Mouse (Mus musculus): ENCODE measurements at regions not wholly inside any gene's neighbourhood (a gene's known extent, or its start where the extent isn't known, plus 50 kb on each side); places are given as distances from the start of the nearest gene placed in this dataset.

DNA sequence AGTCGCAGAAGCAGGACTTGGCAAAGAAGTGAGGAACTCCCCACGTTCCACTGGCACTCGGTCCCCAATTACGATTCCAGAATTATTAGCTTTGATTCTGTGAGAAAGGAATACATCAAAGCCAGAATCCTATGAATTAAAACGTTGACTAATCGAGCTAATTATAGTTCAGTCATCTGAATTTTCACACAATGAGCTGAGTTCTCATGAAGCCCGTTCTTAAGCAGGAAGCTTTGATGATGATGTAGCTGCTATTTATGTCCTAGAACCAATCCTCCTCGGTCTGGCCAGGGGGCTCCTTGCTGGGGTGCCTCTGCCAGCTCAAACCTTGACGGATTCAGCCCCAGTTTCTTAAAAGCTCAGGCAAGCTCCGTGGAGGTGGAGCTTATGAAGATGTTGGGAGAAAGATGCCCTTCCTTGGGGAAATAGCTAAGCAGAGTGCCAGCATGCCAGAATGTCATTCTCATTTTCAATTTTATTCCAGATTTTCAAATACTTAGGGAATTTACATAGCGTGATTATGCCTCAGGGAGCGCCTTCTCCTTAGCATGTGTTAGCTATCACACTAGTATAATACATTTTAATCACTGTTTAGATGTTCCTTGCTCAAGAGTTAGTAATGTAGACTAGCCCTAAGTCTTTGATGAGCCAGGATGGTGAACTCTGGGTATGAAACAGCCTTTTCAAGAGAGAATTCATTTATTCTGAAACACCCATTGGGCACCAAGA lies 65.5 kb upstream of the Ppm1b start:
- no peak for DNase-seq

GRCm38 (mm10) chr17:84893273-84894033 lies 63.1 kb upstream of the Ppm1b start:
- DNase-seq = no peak

DNA sequence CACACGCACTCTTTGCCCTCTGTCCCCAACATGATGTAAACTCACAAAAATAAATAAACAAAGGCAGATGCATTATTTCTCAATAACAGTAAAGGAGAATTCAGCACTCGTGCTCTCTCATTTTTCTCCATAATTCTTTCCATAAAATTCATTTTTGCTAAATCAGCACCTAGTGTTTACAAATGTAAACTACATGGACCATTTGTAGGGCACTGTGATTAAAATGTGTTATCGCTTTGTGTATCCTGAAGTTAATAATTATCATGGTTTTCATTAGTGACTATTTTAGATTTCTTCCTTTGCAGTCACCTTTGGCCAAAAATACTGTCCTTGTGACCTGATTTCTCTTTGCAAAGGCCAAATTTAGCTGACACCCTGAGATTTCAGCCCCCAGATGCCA lies 61.0 kb upstream of the Ppm1b start:
- DNase-seq = no peak

GRCm38 (mm10) chr17:84896572-84896971 lies 60.0 kb upstream of the Ppm1b start:
- DNase-seq = no peak

- DNase-seq = no peak
Observed at GRCm38 (mm10) chr17:84898407-84898806, 58.1 kb upstream of the Ppm1b start.

- DNase-seq = no peak
Observed at GRCm38 (mm10) chr17:84903625-84904337, 52.8 kb upstream of the Ppm1b start.

Measured in right cerebral cortex, postnatal 25 days (tissue).